Mouse (Mus musculus): ENCODE measurements around the gene Pecr.

The Pecr gene

GRCm38 (mm10) chr1:72213954-72214353, 70.2 kb downstream of the Pecr start:
- in situ Hi-C loops (cut with MboI; ENCODE audit: low pct_unique_long_range_greater_than_20kb in 1 of 2, low sequenced_read_pairs in 2 of 2, unreplicated experiment in 1 of 2): no loop called here

GRCm38 (mm10) chr1:72211701-72212699, 72.1 kb downstream of the Pecr start, which contains the start of gene Mreg:
TSS of gene Mreg (minus strand) at chr1:72212307.
- in situ Hi-C loops (cut with MboI; ENCODE audit: low pct_unique_long_range_greater_than_20kb in 1 of 2, low sequenced_read_pairs in 2 of 2, unreplicated experiment in 1 of 2): no loop called here

- in situ Hi-C loops (cut with MboI; ENCODE audit: low pct_unique_long_range_greater_than_20kb in 1 of 2, low sequenced_read_pairs in 2 of 2, unreplicated experiment in 1 of 2): no loop called here
Observed at GRCm38 (mm10) chr1:72210803-72211679, 73.1 kb downstream of the Pecr start.

Data from mouse embryonic stem cell (cell line).